Mouse (Mus musculus) embryo, embryonic 9.5 days (tissue): ENCODE results near the gene Slc7a11.
"Not testable (repeated sequence)": the region's sequence is repeated elsewhere in the genome, so short reads cannot be mapped to it uniquely, and the experiment has no call there.

Experiments used
- DNase-seq: peaks from one replicate; pipeline ENCODE4 v3.0.0-alpha.2; 2017; ENCODE audit errors: extremely low spot score

Slc7a11 gene

DNA sequence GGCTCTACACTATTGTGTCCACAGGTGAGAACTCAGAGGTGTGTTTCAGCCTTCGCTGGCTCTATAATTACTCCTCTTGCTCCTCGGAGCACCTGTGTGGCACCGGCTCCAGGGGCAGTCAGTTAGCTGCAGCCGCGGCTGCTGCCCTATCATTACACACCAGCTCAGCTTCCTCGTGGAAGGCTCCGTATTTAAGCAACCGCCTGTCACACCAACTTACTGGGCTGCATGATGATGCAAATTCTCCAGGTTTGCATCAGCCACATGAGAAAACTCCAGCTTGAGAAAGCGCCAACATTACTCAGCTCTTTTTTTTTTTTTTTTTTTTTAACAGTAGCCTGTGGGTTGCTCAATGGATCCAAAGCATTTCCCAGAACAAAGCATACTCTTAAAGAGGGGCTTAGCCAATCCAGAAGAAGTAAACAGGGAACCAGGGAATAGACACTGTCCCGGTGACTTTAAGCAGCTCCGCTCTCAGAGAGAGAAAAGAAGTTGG lies at the start of gene Slc7a11:
Gene Slc7a11 (minus strand): TSS at position 194 of the 496 bp plus-strand sequence.
- peak; percentile 36 for DNase-seq

DNA sequence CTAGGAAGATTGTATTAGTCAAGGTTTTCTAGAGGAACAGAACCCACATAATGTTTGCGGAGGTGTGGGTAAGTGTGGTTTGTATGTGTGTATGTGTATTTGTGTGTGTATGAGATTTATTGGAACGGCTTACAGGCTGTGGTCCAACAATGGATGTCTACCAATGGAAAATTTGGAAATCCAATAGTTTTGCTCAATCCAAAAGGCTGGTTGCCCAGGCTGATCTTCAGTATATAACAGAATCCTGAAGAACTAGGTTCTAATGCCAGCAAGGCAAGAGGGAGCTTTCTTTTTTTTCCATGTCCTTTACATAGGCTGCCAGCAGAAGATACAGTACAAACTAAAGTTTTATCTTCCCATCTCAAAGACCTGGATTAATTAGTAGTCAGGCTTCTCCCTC lies 48.3 kb upstream of the Slc7a11 start:
- no peak for DNase-seq

DNA sequence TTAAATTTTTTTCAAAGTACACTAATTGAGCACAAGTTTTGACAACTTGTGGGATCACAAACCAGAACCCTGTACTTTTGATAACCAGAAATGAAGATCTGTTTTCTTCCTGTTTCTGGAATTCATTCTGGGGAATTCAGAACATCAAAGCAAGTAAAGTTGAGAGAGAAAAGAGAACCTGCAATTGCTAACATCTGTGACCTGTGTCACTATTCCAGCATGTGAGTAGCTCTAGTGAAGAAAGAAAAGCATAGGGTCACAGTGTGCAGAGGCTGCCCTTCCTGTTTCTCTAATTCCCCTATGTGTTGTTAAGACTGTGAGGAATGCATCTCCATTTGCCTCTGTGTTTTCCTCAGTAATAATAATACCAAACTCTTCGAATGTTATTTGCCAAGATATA lies 40.7 kb upstream of the Slc7a11 start:
- peak; percentile 34 for DNase-seq

GRCm38 (mm10) chr3:50462223-50462622 lies 18.8 kb upstream of the Slc7a11 start:
- DNase-seq = no peak

DNA sequence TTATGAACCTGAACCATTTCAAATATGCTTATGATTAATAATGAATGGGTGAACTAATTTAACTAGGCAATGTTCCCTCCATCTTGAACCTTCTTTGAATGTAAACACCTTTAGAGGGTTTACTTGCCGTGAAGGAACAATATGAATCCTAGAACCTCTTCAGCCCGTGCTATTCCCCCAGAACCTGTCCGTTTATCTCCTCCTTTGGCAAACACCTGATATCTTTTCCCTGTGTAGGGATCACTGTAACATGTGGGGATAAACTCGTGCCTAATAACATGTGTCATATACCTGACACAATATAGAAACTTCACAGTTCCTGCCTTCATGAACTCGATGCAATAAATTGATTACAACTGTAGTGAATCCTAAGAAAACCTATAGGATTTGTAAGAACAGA lies 13.7 kb upstream of the Slc7a11 start:
- DNase-seq = no peak

- no peak for DNase-seq
Observed at GRCm38 (mm10) chr3:50456564-50456963, 13.2 kb upstream of the Slc7a11 start.

DNA sequence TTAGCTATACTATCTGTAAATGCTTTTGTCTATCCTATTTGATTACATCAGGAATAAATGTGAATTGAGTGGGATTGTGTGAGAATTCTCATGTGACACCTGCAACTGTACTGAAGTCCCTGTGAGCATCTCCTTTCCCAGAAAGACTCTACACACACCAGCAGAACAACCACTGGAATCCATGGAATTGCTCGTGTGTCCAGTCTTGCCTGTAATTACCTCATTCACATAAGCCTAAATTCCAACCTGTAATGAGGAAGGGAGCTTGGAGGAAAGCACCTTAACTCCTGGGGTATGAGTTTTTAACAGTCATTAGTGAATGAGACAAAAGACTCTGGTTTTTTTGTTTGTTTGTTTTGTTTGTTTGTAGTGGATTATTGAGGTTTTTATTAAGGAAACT lies 12.6 kb upstream of the Slc7a11 start:
- no peak for DNase-seq

DNA sequence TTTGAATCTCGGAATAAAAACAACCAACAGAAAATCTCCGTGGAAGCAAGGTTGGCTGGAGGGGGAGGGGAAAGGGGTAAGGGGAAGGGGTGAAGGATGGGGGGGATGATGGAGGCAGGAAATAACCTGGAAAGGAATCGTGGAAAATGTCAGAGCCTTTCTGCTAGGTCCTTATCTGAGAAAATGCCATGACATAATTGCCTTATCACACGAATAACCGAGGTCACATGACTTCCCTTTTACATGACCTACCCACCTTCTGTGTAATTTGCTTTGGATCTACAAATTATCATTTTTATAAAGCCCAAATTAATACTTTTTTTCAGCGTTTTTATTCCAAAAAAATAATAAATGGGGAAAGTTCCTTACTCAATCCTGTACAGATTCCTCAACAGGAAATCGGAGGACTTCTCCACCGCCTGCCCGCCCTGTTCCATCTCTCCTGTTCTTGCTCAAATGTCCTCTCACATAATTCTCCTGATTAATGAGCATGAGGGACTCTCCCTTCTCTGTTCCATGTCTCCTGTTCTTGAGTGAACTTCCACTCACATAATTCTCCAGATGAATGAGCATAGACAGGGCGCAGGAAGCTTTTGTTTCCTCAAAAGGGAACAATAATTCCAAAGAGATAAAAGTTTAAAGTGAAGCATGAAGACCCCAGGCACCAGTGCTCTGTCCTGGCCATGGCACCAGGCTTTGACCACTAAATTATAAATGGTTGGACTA lies 1.8 kb upstream of the Slc7a11 start:
- no peak for DNase-seq

GRCm38 (mm10) chr3:50443942-50444341 lies 528 bp upstream of the Slc7a11 start:
- DNase-seq = no peak

DNA sequence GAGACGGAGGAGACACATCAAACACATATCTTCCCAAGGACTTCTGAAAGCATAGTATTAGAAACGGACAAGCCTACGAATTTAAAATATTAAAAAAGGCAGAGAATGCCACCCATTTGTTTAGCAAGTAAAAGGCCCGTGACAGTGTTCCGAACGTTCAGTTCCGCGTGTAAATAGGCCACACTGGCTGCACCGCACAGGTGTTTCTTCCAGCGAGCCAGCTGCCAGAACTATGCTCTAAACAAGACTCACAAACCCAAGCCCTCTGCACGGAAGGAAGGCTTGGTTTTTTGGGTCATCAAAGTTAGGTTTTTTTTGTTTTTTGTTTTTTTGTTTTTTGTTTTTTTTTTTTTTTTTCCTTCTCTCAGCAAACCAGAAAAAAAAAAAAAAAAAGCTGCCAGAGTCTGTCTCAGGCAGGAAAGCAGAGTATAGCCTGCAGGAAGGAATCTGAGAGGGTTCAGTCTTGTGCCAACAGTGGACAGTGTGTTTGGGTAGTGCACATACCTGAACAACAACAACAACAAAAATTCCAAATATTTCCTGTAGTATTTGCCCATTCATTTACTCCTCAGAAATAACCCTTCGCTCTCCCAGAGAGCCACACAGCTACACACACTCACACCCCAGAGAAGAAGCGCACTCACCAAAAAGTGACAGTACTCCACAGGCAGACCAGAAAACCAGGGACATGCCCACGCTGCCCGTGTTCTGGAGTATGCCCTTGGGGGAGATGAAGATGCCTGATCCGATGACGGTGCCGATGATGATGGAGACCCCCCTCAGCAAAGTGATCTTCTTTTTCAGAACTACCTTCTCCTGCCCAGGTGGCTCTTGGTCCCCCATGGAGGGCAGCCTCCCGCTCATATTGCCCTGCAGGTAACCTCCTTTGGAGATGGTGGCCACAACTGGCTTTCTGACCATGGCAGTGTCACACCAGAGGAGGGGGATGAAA lies 797 bp downstream of the Slc7a11 start:
- peak; percentile 9 for DNase-seq

GRCm38 (mm10) chr3:50441330-50441729 lies 2.1 kb downstream of the Slc7a11 start:
- no peak for DNase-seq

- DNase-seq = no peak
Observed at GRCm38 (mm10) chr3:50440409-50440808, 3.0 kb downstream of the Slc7a11 start.

GRCm38 (mm10) chr3:50439429-50439828 lies 4.0 kb downstream of the Slc7a11 start:
- DNase-seq = no peak

DNA sequence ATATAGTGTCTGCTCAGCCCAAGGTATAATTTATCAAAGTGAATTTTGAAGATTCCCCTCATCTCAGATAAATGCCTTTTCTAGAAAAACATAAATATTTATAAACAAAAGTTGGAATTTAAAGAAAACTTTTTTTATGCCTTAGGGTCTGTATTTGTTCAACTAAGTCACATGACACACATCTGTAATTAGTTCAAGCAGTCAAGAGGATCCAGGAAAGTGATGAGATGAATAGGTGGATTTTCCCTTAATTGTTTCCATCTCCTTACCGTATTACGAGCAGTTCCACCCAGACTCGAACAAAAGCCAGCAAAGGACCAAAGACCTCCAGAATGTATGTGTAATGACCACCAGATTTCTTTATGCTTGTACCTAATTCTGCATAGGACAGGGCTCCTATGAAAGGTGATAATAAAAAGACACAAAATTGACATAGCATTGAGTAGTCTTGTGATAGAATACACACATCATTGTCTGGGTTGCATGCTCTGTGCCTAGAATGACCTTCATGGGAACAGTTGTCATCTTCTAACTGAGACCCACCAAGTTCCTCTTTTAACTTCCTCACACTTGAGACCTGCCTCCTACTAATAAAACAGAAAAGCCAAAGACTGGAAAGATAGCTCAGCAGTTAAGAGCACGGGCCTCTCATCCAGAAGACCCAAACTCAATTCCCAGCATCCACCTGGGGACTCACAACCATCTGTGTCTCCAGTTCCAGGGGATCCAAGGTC lies 4.7 kb downstream of the Slc7a11 start:
- DNase-seq = no peak

GRCm38 (mm10) chr3:50438081-50438480 lies 5.3 kb downstream of the Slc7a11 start:
- not testable (repeated sequence) for DNase-seq

DNA sequence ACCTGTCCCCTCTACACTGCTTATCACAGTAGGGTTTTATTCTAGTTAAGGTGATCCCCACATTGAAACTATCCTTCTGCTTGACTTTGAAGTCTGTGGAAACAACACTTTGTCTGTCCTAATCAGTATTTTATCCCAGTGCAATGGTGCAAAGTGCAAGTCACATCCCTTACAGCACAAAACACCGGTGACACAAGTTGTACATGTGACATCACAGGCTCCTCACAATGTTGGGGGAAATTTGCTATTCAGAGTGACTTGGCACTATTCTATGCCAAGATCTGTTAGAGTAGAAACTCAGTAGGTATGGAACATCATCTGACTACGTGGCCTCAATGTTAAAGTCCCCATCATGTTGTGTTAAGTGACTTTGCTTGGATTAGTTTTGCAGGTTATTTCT lies 7.0 kb downstream of the Slc7a11 start:
- DNase-seq = not testable (repeated sequence)

DNA sequence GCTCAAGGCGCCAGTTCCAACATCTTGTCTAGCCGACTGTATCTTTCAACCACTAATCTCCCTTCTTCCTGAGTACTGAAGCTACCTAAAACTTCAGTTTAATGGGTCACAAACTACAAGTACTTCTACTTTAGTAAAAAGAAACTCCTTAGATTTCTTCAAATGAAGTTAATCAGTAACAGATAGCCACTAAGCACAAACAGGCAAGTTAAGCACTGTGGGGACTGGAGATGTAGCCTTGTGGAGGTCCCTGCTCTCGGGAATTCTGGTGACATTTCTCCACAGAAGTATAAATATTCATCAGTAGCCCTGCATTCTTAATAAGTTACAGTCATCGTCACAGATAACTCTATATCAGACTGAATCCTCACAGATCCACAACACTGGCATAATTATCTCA lies 9.6 kb downstream of the Slc7a11 start:
- DNase-seq = no peak

DNA sequence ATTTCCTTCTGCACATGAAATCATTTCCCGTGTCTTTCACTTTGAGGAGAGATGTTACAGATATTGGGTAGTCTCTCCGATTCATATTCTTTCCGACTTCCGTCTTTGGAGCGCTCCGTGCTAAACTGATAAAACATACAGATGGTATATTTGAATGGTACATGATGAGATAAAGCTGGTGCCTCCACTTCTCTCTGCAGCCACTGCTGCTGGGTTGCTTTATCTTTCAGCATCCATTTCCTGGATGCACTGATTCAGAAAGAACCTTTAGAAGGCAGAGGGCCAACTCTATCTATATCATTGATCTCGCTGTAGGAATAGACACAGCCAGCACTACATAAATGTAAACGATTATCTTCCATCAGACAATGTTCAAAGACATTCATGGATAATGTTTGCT lies 12.6 kb downstream of the Slc7a11 start:
- DNase-seq = no peak

DNA sequence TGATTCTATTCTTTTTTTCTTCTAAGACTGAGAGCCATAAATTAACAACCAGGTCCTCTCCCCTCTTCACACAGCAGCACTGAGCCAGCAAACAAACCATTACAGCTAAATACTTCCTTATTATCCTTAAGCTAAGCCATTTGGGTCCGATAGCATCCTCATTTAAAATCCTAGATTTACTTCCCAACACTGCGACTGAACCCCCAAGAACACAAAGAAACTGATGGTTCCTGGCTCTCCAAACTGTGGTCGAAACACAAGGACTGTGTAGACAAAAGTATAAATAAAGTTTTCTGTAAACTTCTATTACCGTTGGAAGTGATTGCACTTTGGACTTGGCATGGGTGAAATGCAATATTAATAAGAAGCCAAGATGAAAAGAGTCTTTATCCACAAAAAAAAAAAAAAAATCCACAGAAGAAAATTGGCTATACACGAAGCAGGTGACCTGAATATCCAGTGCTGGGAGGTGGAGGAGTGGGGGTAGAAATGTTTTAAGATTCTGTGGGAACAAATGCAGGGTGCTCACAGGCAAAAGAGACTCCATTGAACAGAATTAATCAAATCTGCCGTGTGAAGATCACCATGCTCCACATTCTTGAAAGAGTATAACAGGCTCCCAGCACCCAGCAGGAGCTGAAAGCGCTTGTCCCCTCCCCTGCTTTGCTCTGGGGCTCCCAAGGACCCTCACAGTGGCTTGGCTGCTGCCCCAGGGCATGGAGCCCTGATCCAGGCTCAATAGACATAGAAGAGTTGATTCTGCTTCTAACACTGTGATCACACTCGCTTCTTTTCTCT lies 21.7 kb downstream of the Slc7a11 start:
- DNase-seq = no peak

- DNase-seq = no peak
Observed at GRCm38 (mm10) chr3:50419161-50419560, 24.3 kb downstream of the Slc7a11 start.

DNA sequence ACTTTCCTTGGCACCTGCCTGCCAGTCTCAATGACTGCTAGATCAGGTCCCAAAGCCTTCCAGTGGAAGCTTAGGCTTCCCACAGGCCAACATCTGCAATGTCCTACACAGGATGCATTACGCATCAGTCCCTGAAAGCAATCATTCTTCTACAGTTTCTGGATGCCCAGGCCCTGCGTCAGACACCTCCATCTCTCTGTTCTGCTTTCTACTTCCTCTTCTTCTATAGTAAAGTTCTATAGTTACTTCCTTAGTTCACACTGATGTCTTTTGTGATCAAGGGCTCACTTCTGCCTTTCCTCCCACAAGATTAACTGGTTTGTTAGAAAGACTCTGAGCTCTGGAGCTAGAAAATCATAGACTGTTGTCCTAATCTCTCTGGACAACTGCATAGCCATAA lies 36.6 kb downstream of the Slc7a11 start:
- no peak for DNase-seq
